Mouse (Mus musculus) hindbrain, postnatal 0 days (tissue): ENCODE measurements around the gene Gm43191. TPM values are rescaled to one million over a fixed set of nuclear protein-coding genes. Genes with fewer than 3 reads are reported as not detected.
A peak's percentile ranks its signal among the peaks of the same experiment; 100 is the strongest.

ENCODE experiments used
- ATAC-seq: fragments of 200-750 bp; cut with Nextera tagmentation; 2 replicates; pipeline ENCODE4 v1.8.0; 2017; ENCODE audit warnings: mild to moderate bottlenecking, moderate TSS enrichment, moderate library complexity
- DNase-seq: peaks from one replicate; pipeline ENCODE4 v3.0.0-alpha.2; 2015; ENCODE audit warnings: low spot score
- H3K27ac ChIP-seq: fragments of 300-500 bp; sonication (generic); 2 replicates; pipeline ENCODE4 v1.5.1; 2014; ENCODE audit warnings: mild to moderate bottlenecking
- H3K27me3 ChIP-seq: fragments of 300-500 bp; sonication (generic); 2 replicates; pipeline ENCODE4 v1.6.1; 2014; ENCODE audit warnings: low read length, mixed read lengths; ENCODE audit not compliant: insufficient read depth
- H3K36me3 ChIP-seq: fragments of 300-500 bp; sonication (generic); 2 replicates; pipeline ENCODE4 v1.6.1; 2014; ENCODE audit warnings: low read length, mixed read lengths; ENCODE audit not compliant: insufficient read depth
- H3K4me1 ChIP-seq: fragments of 300-500 bp; sonication (generic); 2 replicates; pipeline ENCODE4 v1.6.1; 2014; ENCODE audit warnings: antibody characterized with exemption, low read length, mixed read lengths; ENCODE audit not compliant: insufficient read depth
- H3K4me2 ChIP-seq: fragments of 300-500 bp; sonication (generic); 2 replicates; pipeline ENCODE4 v1.6.1; 2014; ENCODE audit warnings: low read depth, mild to moderate bottlenecking, low read length, moderate library complexity, mixed read lengths
- H3K4me3 ChIP-seq: fragments of 300-500 bp; sonication (generic); 2 replicates; pipeline ENCODE4 v1.5.1; 2014; ENCODE audit warnings: low read length
- H3K9ac ChIP-seq: fragments of 300-500 bp; sonication (generic); replicated peaks from 2 replicates; pipeline ENCODE4 v1.6.1; 2014; ENCODE audit warnings: mild to moderate bottlenecking, low read length, moderate library complexity, mixed read lengths
- H3K9me3 ChIP-seq: fragments of 300-500 bp; sonication (generic); 2 replicates; pipeline ENCODE4 v1.6.1; 2016; ENCODE audit warnings: low read length, mixed read lengths
- CTCF ChIP-seq: IDR thresholded peaks from 2 replicates; pipeline ENCODE4 v1.5.1; 2016; ENCODE audit warnings: antibody characterized with exemption, control low read depth, low read depth
- WGBS: fragments of 180-500 bp; shearing (Covaris S2); extraction: QIAGEN DNeasy Blood & Tissue Kit; methylation state at CpG from one replicate; pipeline ENCODE4 v1.1.7; 2014; 5-methylcytosine and 5-hydroxymethylcytosine counted together
- polyA plus RNA-seq: library from polyadenylated mRNA; unstranded; fragments of >200 nt; fragmentation: Nextera tagmentation; extraction: Ambion mirVana; gene quantifications from 2 replicates; pipeline ENCODE4 v1.2.1, GENCODE M21; 2015
- total RNA-seq: library from RNA; depleted of rRNA; stranded (reverse); fragments of >200 nt; gene quantifications from 2 replicates; pipeline ENCODE4 v1.2.3, GENCODE M21; 2014

The Gm43191 gene
- total and polyA plus RNA-seq, 2 experiments from 2014 or later = not detected

DNA sequence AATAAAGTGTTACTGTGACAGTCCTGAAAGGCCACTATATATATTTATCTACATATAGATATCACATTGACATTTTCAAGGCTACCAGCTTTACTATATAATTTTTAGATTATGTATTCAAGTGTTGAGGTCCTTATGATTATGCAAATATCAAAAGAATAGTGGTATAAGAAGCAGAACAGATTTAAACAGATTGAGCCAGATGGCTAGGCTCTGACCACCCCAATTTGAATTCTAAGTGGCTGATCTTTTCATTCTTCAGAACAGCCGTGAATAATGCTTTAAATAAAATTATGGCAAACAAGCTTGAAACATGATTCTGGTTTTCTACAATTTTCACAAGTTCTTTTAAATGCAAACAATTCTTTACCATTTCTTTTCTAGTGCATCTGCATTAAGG, 49.6 kb downstream of the Gm43191 start:
- Histone ChIP-seq H3K36me3 (peaks cover 32% of the 10 kb centered on the region), H3K4me2 (no peak overlapping the region), H3K4me3 (no peak overlapping the region), H3K27ac (no peak overlapping the region), H3K9me3 (no peaks in the 10 kb centered on the region), H3K4me1 (no peaks in the 10 kb centered on the region), H3K9ac (no peak overlapping the region), H3K27me3 (no peaks in the 10 kb centered on the region)
- TF ChIP-seq CTCF = no peak
- ATAC-seq = no peak
- 55% methylated on average over 1 of the region's 1 CpGs for WGBS
- DNase-seq = no peak

DNA sequence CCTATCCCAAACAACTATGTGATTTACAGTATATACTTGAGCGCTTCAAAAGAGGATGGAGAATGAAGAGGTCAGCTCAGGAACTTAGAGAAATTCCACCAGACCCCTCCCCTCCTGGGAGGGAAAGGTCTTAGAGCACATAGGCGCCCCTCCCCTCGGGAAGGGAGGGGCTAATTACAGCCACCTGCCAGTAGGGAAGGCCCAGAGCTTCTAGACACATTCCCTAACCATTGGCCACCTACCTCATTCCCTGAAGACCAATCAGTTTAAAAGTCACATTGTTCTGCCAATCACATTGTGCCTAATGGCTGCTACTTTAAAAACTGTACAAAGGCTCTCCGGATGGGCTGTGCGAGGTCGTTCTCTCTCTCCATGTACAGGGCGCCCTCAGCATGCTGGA, 58.4 kb downstream of the Gm43191 start:
- no peaks in the 10 kb centered on the region; the same call in 1 of the 2 replicates for H3K36me3 ChIP-seq
- no peak overlapping the region for H3K4me3 ChIP-seq
- H3K27ac ChIP-seq = no peak overlapping the region
- H3K9ac ChIP-seq = no peak overlapping the region
- no peak for TF ChIP-seq CTCF
- no peaks in the 10 kb centered on the region for H3K4me1 ChIP-seq
- H3K9me3 ChIP-seq = no peaks in the 10 kb centered on the region
- DNase-seq (no peak), ATAC-seq (no peak)
- WGBS = 95% methylated on average over 7 of the region's 7 CpGs
- no peaks in the 10 kb centered on the region for H3K27me3 ChIP-seq
- H3K4me2 ChIP-seq = no peak overlapping the region

DNA sequence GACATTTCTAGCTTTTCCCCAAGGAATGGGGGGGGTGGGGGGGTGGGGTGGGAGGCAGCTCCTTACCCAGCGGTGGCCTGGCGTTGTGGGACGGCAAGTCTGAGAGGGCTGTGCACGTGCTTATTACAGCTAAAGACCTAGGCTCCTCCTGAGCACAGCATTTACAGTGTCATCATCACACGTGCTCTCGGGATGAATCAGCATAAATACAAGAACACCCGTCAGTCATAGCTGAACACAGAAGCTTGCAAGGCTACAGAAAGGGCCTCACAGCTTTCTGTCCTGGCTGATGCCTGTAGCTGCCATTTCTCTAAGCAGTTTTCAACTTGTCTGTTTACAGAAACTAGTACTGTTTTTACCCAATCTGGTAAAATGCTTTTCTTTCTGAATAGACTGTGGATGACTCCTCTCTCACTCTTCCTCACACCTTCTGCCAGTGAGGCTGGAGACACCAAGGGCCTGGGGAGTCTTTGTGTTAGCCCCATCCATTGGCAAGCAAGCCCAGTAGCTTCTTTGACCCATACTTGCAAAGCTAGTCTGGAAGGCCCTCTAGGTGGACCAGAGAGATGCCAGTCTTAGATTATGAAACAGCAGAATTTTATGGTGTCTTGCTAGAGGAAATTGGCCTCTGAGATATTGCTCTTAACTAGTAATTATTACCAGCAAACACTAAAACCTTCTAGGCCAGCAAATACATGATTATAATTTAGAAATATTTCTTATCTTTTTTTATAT, 60.3 kb downstream of the Gm43191 start:
- WGBS = 95% methylated on average over 7 of the region's 7 CpGs
- H3K27ac ChIP-seq = no peak overlapping the region
- no peak for DNase-seq

DNA sequence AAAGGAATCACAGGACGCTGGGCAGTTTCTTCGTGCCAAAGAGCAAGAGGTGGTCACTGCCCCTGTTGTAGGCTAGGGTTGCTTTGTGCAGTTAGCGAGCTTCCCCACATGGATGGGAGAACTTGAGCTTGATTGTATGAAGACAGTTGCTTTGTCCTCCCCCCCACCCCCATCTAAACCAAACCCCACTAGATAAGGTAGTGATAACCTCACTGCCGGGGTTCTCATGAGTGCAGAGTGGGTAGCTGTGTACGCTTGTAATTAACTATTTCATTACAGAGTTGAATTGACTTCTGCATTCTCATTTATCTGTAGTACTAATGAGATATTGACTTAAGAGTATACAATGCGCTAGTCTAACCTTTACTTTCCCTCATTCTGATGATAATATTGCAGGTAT, 62.2 kb downstream of the Gm43191 start:
- ATAC-seq (no peak), DNase-seq (no peak)
- Histone ChIP-seq H3K4me3 (no peak overlapping the region), H3K27me3 (no peaks in the 10 kb centered on the region), H3K4me2 (no peak overlapping the region), H3K9ac (no peak overlapping the region), H3K9me3 (no peaks in the 10 kb centered on the region), H3K4me1 (no peaks in the 10 kb centered on the region), H3K36me3 (peaks cover 4% of the 10 kb centered on the region; the same call in 1 of the 2 replicates), H3K27ac (no peak overlapping the region)
- TF ChIP-seq CTCF = no peak
- 82% methylated on average over 6 of the region's 6 CpGs for WGBS

More for the DNA sequence above, 60.3 kb downstream of the Gm43191 start:
- H3K36me3 ChIP-seq = peaks cover 1% of the 10 kb centered on the region; the same call in 1 of the 2 replicates
- no peaks in the 10 kb centered on the region for H3K9me3 ChIP-seq
- TF ChIP-seq CTCF = no peak
- H3K27me3 ChIP-seq = no peaks in the 10 kb centered on the region
- no peak overlapping the region for H3K9ac ChIP-seq
- no peak for ATAC-seq
- no peak overlapping the region for H3K4me2 ChIP-seq
- H3K4me3 ChIP-seq = no peak overlapping the region
- H3K4me1 ChIP-seq = no peaks in the 10 kb centered on the region

DNA sequence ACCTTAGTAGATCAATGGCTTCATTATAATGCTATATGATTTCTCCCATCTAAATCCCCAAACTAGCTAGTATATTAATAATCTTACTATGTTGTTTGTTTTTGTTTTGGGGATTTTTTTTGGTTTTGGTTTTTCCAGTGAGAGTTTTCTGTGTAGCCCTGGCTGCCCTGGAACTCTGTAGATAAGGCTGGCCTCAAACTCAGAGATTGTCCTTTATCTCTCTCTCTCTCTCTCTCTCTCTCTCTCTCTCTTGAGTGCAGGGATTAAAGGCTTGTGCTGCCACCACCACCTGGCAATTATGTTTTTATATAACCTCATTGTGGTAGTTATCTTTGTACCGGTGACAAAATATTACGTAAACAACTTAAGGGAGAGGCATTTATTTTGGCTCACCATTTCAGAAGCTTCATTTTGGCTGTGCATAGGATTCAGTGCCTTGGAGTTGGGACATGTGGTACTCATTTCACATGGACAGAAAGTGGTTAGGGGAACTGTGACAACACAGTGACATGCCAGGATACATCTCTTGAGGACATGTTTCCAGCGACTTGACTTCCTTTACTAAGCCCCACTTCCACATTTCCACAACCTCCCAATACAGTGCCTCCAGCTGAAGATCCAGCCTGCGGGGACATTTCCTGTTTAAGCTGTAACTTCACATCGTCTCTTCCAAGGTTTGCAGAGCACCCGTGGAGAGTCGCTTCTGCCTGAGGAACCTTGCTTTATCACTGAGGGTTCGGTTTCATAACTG, 65.6 kb downstream of the Gm43191 start:
- Histone ChIP-seq H3K9me3 (no peaks in the 10 kb centered on the region), H3K9ac (no peak overlapping the region), H3K4me2 (no peak overlapping the region), H3K4me3 (no peak overlapping the region), H3K27me3 (no peaks in the 10 kb centered on the region), H3K4me1 (no peaks in the 10 kb centered on the region), H3K27ac (no peak overlapping the region), H3K36me3 (peaks cover 4% of the 10 kb centered on the region; the same call in 1 of the 2 replicates)
- no peak for DNase-seq
- ATAC-seq = no peak
- 91% methylated on average over 8 of the region's 8 CpGs for WGBS
- no peak for TF ChIP-seq CTCF

DNA sequence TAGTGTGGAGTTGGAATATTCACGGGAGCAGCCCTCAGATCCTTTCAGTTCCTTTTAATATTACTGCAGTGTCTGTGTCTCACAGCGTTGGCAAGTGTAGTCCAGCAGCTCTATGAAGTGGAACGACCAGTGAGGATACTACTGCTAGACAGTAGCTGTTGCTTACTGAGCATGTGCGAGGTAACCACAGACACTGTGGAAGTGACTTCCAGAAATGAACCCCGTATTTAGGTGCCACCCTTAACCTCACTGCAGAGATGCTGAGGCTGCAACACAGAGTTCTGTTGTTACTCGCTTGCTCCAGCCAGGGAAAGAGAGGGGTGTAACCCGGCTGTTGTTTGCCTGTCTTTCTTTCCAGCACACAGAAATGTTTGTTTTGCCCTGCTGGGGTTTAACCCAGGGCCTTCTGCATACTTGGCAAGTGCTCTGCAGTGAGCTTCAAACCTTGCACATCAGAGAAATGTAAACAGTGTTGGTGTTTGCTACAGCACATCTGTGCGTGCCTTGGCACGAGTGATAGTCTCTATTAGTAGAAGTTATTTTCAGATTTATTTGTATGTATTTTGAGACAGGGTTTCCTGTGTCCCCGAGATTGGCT, 66.7 kb downstream of the Gm43191 start, which contains the start of gene Trmt13:
Gene Trmt13 (minus strand): TSS at position 293 of the 598 bp plus-strand sequence.
- H3K36me3 ChIP-seq = peaks cover 4% of the 10 kb centered on the region; the same call in 1 of the 2 replicates
- H3K4me3 ChIP-seq = no peak within 1 kb of the TSS
- H3K27ac ChIP-seq = peak within 1 kb of the TSS; percentile 51; the same call in 1 of the 2 replicates
- no peaks in the 10 kb centered on the region for H3K9me3 ChIP-seq
- TF ChIP-seq CTCF = no peak
- no peak within 1 kb of the TSS for H3K9ac ChIP-seq
- 76% methylated on average over 10 of the region's 10 CpGs for WGBS
- H3K4me2 ChIP-seq = no peak within 1 kb of the TSS
- H3K4me1 ChIP-seq = no peaks in the 10 kb centered on the region
- DNase-seq = peak; percentile 2
- 0 out of 2 replicates have a peak, but pooled peaks have one; percentile 49 for ATAC-seq
- H3K27me3 ChIP-seq = no peaks in the 10 kb centered on the region
